Mouse (Mus musculus): ENCODE results near the gene Vav3.

The Vav3 gene

GRCm38 (mm10) chr3:109499861-109500456 is 159.5 kb downstream of the Vav3 start:
- DNase-seq (ENCODE audit: low spot score in 2 of 2) = no peak

- DNase-seq (ENCODE audit: low spot score in 2 of 2) = no peak
These were observed 169.3 kb downstream of the Vav3 start for GRCm38 (mm10) chr3:109509784-109510183.

- no peak for DNase-seq (ENCODE audit: low spot score in 2 of 2)
These were observed 171.4 kb downstream of the Vav3 start for GRCm38 (mm10) chr3:109511849-109512248.

- no peak for DNase-seq (ENCODE audit: low spot score in 2 of 2)
These were observed 175.0 kb downstream of the Vav3 start for GRCm38 (mm10) chr3:109515479-109515878.

- no peak for DNase-seq (ENCODE audit: low spot score in 2 of 2)
These were observed 175.9 kb downstream of the Vav3 start for GRCm38 (mm10) chr3:109516372-109516771.

- no peak for DNase-seq (ENCODE audit: low spot score in 2 of 2)
These were observed 181.7 kb downstream of the Vav3 start for GRCm38 (mm10) chr3:109522115-109522514.

- DNase-seq (ENCODE audit: low spot score in 2 of 2) = no peak
These were observed 185.4 kb downstream of the Vav3 start for GRCm38 (mm10) chr3:109525825-109526224.

- peak; percentile 76 to 79 for DNase-seq (ENCODE audit: low spot score in 2 of 2)
These were observed 185.8 kb downstream of the Vav3 start for GRCm38 (mm10) chr3:109526246-109526645.

- DNase-seq (ENCODE audit: low spot score in 2 of 2) = no peak
These were observed 186.2 kb downstream of the Vav3 start for GRCm38 (mm10) chr3:109526651-109527050.

GRCm38 (mm10) chr3:109528688-109529087 is 188.2 kb downstream of the Vav3 start:
- DNase-seq (ENCODE audit: low spot score in 2 of 2) = no peak

GRCm38 (mm10) chr3:109537686-109538085 is 197.2 kb downstream of the Vav3 start:
- no peak for DNase-seq (ENCODE audit: low spot score in 2 of 2)

- DNase-seq (ENCODE audit: low spot score in 2 of 2) = no peak
These were observed 199.6 kb downstream of the Vav3 start for GRCm38 (mm10) chr3:109540009-109540408.

- no peak for DNase-seq (ENCODE audit: low spot score in 2 of 2)
These were observed 204.2 kb downstream of the Vav3 start for GRCm38 (mm10) chr3:109544476-109545221.

- DNase-seq (ENCODE audit: low spot score in 2 of 2) = no peak
These were observed 216.9 kb downstream of the Vav3 start for GRCm38 (mm10) chr3:109557329-109557728.

GRCm38 (mm10) chr3:109561295-109561694 is 220.8 kb downstream of the Vav3 start:
- DNase-seq (ENCODE audit: low spot score in 2 of 2) = no peak

GRCm38 (mm10) chr3:109561776-109562175 is 221.3 kb downstream of the Vav3 start:
- DNase-seq (ENCODE audit: low spot score in 2 of 2) = no peak

GRCm38 (mm10) chr3:109562268-109562667 is 221.8 kb downstream of the Vav3 start:
- no peak for DNase-seq (ENCODE audit: low spot score in 2 of 2)

- no peak for DNase-seq (ENCODE audit: low spot score in 2 of 2)
These were observed 224.0 kb downstream of the Vav3 start for GRCm38 (mm10) chr3:109564443-109564842.

GRCm38 (mm10) chr3:109568542-109569265 is 228.3 kb downstream of the Vav3 start:
- no peak for DNase-seq (ENCODE audit: low spot score in 2 of 2)

GRCm38 (mm10) chr3:109571483-109571882 is 231.0 kb downstream of the Vav3 start:
- DNase-seq (ENCODE audit: low spot score in 2 of 2) = no peak

GRCm38 (mm10) chr3:109572871-109573270 is 232.4 kb downstream of the Vav3 start:
- DNase-seq (ENCODE audit: low spot score in 2 of 2) = no peak

- peak in 1 of 2 experiments; percentile 14 for DNase-seq (ENCODE audit: low spot score in 2 of 2)
These were observed 233.2 kb downstream of the Vav3 start for GRCm38 (mm10) chr3:109573549-109574146.

Data from urinary bladder, postnatal 36 days (tissue).